Mouse (Mus musculus) embryo, embryonic 10 days (tissue): ENCODE measurements around the gene Acss1.

ENCODE experiments used
- DNase-seq: peaks from one replicate; pipeline ENCODE4 v3.0.0-alpha.2; 2015; ENCODE audit warnings: low spot score

Gene Acss1

DNA sequence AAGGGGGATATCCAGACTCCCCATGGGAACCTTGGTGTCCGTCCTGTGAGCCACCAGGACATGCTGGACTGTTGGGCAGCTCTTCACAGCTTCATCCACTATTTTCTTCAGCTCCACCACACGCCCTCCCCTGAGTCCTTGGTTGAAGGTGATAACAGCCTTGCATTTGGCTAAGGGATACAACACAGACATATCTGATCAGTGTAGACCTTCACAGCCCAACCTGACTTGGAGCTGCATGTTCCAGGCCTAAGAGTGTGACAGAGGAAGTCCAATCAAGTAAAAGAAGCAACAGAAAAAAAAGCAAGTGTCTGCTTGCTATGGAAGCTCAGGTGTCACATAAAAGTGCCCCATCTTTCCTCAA is 29.9 kb downstream of the Acss1 start:
- DNase-seq: no peak

DNA sequence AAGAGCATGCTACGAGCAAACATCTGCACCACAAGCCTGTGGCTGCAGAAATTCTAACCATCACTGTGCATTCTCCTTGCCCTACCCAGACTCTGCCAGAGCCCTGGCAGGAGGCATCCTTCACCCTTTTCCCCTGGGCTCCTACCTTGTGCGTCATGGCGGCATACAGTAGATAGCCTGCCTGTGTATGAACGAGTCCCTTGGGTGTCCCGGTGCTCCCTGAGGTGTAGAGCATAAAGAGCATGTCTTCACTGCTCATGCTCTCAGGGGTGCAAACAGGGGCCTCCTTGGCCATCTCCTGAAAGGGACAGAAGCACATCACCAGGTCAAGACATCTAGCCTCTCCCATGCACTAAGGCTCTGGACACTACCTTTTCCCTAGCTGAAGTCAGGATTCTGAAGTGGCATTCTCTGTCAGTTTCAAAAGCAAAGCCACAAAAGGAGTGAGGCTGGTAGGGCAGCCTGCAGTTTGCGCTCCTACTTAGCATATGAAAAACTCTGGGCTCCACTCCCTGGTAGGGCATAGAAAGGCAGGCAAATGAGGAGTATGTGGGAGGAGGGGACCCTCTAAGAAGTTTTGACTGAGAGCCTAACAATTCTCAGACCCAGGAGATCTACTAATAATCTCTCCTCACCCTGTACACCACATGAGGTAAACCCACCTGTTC is 30.5 kb downstream of the Acss1 start:
- DNase-seq: peak; percentile 23

DNA sequence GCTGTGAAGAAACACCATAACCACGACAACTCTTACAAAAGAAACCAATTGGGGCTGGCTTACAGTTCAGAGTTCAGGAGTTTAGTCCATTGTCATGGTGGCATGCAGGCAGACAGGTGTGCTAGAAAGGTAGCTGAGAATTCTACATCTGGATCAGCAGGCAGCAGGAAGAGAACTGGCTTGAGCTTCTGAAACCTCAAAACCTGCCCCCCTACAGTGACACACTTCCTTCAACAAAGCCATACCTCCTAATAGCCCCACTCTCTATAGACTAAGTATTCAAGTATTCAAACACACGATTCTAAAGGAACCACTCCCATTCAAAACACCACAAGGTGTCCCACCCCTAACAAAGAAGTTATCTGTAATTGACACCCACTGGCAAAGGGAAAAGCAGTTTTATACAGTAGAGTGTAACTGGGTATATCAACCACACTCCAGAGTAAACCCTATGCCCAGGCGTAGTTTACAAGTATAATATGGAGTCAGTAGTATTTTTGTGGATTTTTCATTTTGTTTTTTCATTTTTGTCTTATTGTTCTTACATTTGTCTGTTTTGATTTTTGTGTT is 32.3 kb downstream of the Acss1 start:
- no peak for DNase-seq

DNA sequence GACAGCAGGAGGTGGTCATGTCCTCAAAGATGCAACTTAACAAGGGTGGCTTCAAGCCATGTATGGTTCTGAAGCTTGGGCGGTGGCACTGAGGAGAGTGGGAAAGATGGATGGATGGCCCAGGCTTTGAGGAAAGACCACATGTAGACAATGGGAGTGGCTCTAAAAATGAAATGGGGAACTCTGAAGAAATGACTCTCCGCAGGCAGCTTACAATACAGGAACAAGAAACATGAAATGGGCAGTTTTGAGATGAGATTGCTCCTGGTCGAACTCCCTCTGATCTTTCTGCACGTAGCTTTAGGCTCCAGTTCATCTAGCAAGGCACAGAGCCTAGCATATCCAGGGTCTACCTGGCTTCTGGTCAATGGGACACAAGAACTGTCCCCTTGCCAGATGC is 39.0 kb downstream of the Acss1 start:
- DNase-seq: no peak

DNA sequence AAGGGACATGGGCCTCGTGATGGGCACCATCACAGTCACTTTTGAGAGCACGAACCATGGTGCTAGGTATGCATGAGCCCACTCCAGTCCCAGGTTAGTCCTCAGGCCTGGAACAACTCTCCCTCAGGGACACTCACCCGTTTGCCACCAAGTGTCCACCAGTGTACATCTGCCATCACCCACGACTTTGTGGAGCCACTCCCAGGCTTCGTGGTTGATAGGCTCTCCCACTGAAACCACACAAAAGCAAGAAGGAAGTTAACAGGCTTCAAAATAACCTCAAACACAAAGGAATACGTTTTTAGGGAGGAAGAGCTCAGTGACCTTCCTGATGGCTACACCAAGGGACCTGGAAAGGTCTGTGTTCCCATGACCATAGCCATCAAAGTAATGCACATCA is 41.2 kb downstream of the Acss1 start:
- no peak for DNase-seq

DNA sequence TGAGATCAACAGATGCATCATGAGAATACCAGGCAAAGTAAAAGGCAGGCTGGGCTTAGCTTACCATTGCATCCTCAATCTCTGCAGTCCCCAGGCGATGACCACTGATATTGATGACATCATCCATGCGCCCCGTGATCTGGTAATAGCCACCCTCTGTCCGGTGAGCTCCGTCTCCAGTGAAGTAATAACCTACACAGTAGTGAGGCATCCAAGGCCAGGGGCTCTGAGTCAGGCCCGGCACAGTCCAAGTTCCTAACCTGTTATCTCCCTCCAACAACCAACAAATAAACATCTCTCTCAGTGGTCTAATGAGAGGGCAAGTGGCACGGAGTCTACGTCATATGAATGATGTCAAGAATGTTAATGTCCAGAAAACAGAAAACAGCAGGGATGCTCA is 43.4 kb downstream of the Acss1 start:
- DNase-seq: no peak

DNA sequence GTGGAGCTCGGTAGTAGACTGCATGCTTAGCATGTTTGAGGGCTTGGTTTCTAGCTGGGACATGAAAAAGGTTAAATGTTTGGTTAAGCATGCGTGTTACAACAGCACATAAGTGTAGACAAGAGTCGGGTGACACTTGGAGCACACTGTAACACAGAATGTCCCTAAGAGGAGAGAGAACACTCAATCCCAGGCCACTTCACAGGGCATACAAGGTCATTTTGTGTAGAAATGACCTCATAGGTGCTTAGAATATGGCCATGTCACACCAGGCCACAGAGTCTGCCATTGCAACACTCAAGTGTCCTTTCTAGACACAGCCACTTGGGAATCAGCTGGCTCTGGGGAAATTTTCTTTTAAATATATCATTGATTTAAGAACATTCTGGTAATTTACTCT is 44.3 kb downstream of the Acss1 start:
- no peak for DNase-seq

DNA sequence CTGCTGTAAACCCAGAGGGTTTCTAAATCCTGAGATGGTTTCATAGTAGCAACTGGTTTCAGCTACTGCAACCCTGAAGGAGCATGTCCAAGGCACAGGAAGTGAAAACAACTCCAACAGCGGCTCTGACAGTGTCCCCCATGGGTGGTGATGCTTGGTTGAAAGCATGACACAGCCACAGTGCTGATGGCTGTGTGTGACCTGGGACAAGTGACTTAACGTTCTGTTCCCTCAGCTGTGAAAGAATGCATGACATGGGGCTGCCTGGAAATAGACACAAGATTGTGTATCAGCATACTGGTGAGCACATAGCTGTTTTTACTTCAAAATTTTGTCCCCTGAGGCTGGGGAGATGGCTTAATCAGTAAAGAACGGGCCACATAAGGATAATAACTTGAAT is 46.6 kb downstream of the Acss1 start:
- no peak for DNase-seq

DNA sequence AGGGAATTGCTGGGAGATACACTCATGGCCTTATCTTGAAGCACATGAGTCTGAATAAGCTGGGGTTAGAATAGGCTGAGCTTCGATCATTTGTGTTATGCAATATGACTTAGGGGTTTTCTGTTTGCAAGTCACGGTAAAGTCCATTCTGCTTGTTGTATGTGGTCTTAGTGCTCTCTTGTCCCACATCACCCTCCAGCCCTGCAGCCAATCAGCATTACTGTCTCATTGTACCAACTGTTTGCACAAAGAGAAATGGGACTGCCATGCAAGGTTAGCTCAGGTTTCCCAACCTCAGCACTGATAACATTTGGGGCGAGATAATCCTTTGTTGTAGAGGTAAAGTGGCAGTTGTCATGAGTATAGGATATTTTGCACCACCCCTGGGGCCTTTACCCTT is 58.2 kb downstream of the Acss1 start:
- no peak for DNase-seq

DNA sequence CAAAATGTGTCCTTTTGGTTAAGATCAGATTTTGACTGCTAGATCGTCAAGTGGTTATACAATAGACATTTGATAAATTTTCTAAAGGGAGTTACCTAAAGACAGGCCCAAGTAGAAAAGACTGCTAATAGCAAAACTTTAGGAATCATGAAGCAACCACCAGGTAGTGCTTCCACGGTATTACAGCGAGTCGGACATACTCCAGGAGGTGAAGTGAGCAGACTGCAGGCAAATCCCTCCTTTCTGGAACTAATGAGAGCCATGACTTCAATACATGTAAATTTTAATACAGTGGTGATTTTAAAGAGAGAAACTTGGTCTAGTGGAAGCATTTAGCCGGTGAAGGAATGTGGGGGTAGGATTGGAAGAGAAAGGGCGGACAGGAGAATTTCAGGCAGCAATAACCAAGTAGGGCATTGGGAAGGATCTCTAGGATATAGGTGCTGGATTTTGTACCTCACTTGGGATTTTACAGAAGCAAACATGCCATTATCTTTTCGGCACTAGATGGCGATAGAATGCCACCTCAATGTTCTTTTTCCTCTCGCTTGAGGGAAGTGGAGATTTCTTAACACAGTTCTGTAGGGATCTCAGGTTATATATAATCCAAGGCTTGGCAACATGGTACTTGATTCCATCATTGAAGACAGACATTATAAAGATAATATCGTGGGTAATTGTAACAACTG is 59.3 kb downstream of the Acss1 start:
- DNase-seq: peak; percentile 90

DNA sequence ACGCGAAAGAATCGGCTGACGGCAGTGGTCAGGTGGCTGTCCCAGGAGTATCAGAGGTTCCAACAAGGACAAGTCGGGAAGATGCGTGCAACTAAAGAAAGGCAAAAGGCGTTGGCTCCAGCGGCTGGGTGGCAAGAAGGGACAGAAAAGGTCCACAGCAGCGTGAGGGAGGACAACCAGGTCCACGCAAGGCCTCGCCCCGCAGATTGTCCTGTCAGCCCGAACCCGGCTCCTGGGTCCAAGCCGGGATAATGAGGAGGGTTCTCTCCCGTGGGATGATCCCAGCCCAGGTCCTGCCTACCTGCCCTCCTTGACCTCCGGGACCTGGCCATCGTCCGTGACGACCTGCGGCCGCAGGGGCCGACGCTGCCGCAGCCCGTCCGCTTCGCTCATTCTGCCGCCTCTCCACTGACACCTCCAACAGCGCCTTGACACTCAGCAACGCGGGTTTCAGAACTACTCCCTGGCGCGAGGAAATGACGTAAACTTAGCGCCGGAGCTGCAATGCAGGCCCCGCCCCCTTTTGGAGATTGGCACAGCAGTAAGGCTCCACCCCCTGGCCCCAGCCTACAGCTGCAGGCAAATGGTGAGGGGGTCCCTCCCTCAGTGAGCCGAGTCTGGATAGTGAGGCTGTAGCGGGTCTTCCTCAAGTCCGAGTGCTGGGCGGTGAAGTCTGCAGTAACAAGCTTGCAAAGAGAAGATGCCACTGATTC is 60.1 kb downstream of the Acss1 start, which contains the start of gene Apmap:
TSS of gene Apmap (minus strand) at position 481 of the 713 bp plus-strand sequence.
- peak; percentile 98 for DNase-seq

DNA sequence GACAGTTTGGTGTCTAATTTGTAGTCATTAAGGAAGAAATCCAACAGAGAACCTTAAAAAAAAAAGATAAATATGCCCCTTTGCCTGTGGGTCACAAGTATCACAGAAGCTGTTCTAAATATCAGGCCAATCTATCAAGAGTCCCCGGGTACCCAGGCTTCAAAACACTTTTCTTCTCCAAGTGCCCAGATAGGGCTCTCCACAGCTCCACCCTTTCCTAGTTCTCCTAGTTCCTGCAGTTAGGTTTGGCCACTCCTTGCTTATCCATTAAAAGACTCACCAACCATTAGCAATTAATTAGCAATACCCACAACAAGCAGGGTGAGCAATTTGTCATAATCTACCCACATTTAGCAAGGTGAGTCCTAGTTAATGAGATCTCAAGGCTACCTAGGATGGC is 61.2 kb downstream of the Acss1 start:
- DNase-seq: no peak

DNA sequence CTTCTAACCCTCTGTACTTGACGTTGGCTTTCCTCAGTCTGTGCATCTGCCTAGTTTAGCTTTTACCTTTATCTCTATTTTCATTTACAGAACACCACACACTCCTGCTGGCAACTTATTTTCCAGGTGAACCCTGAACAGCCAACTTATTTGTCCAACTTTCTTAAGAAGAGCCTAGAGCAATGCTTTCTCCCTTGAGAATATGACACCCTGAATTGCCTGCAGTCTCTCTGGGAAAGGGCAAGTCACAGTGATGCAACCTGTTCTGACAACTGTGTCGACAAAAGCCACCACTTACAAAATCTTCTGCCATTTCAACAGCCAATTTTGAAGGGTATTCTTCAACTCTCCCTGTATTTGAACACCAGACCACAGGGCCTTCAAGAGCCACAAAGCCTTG is 63.5 kb downstream of the Acss1 start:
- DNase-seq: no peak

DNA sequence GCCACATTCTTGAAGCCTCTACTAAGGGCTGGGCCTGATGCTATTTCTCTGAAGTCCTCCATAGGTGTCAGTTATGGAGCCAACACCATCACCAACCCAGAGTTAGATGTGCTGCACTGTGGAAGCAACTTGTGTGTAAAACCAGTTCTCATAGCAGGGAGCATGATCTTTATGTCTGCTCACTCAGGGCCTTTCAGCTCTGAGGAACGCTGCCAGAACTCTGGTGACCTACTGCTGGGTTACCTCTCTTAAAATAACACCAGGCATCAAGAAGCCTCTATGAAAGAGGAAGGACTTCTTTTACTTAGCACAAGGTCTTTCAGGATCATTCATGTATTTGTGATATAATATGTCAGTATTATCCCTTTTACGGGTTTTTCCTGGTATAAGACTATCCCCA is 66.1 kb downstream of the Acss1 start:
- DNase-seq: no peak

DNA sequence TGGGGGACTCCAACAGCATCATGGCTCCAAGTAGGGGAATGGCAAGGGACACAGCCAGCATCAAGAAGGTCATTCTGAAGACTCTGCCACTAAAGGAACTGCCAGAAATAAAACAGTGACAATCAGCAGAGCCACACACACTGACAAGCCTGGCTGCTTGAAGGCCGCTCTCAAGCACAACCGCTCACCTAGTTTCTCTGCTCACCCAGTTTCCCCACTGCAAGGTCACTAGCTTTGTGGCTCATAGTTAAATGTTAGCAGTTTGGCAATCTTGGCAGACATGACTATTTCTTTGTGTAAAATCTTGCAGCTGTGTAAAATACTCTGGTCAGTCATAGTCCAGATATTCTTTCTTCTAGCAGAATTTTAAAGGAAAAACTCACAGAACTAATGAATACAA is 68.0 kb downstream of the Acss1 start:
- no peak for DNase-seq

DNA sequence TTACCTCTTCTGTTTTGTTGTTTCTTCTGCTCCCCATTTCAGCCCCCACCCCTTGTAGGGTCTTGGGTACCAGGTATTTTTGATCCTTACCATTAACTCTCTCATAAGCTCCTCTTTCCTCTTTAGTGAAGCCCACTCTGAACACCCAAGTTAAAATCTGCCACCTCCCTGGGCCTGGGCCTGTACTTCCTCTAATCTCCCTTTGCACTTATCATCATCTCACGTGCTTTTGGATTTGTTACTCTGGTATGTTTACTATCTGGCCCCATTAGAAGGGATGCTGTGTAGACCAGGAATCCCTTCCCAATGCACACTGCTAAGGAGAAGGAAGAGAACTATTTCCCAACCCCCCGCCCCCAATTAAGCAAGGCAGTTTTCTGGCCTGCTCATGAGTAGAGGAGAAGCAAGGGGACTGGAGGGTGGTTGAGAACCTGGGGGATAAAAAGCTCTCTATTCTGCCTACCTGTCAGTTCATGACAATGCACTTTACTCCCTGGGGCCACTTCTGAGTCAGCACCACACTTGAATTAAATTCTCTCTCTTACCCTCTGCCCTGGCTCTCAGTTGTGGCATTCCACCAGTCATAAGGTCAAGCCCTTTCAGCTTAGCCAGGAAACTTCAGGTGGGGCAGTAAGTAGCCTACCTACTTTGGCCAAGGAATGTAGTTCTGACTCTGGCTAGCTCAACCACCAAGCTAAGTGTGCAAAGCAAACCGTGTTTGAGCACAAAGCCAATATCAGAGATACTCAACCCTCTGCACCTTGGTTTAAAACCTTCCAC is 72.7 kb downstream of the Acss1 start:
- no peak for DNase-seq

DNA sequence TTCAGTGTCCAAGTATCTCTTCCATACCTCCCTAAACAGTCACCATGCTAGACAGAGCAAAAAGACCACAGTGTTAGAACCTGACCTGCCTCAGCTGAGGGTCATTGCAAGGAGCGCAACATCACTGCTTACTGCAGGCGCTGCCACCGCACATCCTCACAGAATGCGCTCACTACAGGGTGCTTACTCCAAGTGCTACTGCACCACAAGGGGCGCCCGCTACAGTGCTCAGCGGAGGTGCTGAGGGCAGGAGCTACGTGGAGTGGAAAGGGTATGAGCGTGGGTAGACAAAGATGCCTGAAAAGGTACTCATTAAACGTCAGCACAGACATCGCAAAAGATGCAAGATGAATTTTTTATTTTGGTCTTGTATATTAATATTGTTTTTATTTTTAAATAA is 79.2 kb downstream of the Acss1 start:
- DNase-seq: no peak

DNA sequence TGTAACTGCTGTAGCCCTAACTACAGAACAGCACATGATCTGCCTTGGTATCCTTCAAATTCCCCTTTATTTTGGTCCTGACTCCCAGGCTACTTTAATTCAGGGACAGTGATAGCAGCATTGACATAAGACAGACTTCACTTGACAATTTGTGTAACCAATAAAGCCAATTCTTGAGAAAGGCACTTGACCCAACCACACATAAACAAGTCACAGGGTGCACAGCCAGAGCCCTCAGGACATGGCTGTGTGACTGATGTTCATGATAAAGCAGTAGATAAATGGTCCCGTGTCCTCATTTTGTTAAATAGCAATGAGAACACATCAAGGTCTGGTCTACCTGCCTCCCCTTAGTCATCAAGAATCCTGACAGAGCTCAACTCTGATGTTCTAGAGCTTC is 88.7 kb downstream of the Acss1 start:
- no peak for DNase-seq

DNA sequence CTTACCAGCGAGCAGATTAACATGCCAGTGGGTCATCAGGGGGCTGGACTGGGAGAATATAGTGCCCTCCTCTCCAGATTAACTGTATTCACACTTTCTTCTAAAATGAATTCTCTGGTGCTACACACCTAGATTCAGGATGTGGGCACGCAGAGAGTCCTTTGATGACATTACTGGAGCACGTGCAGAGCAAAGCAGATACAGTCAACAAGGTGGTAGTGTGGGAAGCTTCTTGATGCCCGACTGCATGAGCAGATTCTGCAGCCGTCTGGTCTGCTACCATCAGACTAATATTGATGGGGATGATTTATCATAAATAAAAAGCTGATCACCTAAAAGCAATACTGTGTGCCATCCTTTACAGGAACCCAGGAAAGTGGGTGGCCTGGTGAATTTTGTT is 89.7 kb downstream of the Acss1 start:
- DNase-seq: no peak

DNA sequence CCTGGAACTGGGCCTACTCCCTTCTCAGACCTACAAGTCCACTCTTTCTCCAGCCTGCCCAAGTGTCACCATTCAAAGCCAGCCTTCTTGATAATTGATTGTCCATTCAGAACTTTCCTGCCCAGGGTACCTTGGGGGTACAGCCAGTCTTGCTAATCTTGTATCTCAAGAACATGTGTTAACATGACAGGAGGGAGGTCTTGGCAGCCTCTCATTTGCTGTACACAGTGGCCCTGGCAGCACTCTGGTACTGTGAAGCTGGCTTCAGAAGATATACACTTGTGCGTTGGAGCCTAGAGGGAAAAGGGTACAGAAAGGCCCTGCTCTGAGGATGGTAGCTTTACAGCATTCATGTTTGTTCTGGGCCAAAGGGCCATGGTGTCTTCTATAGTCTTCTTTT is 92.0 kb downstream of the Acss1 start:
- DNase-seq: no peak

DNA sequence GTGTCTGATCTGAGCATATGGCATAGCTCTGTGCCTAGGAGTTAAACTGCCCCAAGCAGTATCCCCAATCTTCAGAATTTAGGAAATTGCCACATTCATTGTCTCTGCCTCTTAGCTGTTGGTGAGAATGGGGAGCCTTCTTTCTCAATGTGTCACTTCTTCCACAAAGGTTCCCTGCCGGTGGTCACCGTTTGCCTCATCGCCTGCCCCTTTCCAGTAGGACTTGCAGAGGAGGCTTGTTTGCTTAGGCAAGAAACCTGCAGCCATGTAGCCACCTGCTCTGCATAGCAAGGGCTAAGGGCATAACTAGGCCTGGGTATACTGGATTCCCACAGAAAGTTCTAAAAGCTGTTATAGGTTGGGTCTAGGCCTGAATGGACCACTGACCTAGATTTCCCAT is 95.8 kb downstream of the Acss1 start:
- no peak for DNase-seq

DNA sequence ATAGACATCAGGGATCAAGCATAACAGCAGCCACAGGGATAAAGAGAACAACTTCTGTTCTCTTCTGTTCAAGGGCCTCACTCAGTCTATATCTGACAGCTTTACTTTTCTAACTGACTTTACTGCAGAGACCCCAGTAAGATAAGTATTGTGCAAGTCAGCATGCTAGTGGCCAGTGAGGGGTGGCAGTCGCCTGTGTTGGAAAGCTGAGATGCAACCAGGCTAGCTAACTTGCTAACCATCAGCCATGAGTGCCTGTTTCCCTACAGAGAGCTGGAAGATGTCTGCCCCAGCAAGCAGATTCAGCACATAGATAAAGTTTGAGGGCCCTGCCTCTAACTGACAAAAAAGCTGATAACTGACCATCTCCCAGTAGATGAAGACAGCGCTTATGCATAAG is 97.5 kb downstream of the Acss1 start:
- no peak for DNase-seq
